Mouse (Mus musculus): ENCODE results near the gene Uqcc2. TPM values are rescaled to one million over a fixed set of nuclear protein-coding genes. Genes with fewer than 3 reads are reported as not detected.

The Uqcc2 gene
- polyA plus RNA-seq, 1 experiment from 2014 or later: 332 TPM

- ATAC-seq (ENCODE audit: low FRiP score): no peak
- Histone ChIP-seq H3K9me3 (ENCODE audit: control insufficient read depth, low read length) (no peaks in the 10 kb centered on the region), H3K4me1 (ENCODE audit: control insufficient read depth, insufficient read depth, low read length) (no peaks in the 10 kb centered on the region), H3K27me3 (ENCODE audit: control insufficient read depth, insufficient read depth, low read length) (no peaks in the 10 kb centered on the region), H3K27ac (ENCODE audit: low read depth, low read length) (no peak overlapping the region), H3K4me3 (ENCODE audit: low read depth, low read length) (no peak overlapping the region), H3K36me3 (ENCODE audit: control insufficient read depth, insufficient read depth, low read length) (no peaks in the 10 kb centered on the region), H3K9ac (ENCODE audit: low read length) (no peak overlapping the region), H3K4me2 (no peak overlapping the region)
- DNase-seq (ENCODE audit: low spot score, missing footprints): no peak
- WGBS: 92% methylated on average over 7 of the region's 7 CpGs
These were observed 23.6 kb downstream of the Uqcc2 start for GRCm38 (mm10) chr17:27110072-27110471.

- no peaks in the 10 kb centered on the region for H3K9me3 ChIP-seq (ENCODE audit: control insufficient read depth, low read length)
- DNase-seq (ENCODE audit: low spot score, missing footprints): no peak
- no peaks in the 10 kb centered on the region for H3K4me1 ChIP-seq (ENCODE audit: control insufficient read depth, insufficient read depth, low read length)
- no peak overlapping the region for H3K4me3 ChIP-seq (ENCODE audit: low read depth, low read length)
- no peak for ATAC-seq (ENCODE audit: low FRiP score)
- no peak overlapping the region for H3K27ac ChIP-seq (ENCODE audit: low read depth, low read length)
- H3K9ac ChIP-seq (ENCODE audit: low read length): no peak overlapping the region
- no peaks in the 10 kb centered on the region for H3K27me3 ChIP-seq (ENCODE audit: control insufficient read depth, insufficient read depth, low read length)
- WGBS: 72% methylated on average over 6 of the region's 6 CpGs
- no peaks in the 10 kb centered on the region for H3K36me3 ChIP-seq (ENCODE audit: control insufficient read depth, insufficient read depth, low read length)
- H3K4me2 ChIP-seq: no peak overlapping the region
These were observed 25.8 kb downstream of the Uqcc2 start for GRCm38 (mm10) chr17:27107936-27108335.

GRCm38 (mm10) chr17:27106745-27107144 lies 27.0 kb downstream of the Uqcc2 start:
- Histone ChIP-seq H3K4me2 (no peak overlapping the region), H3K4me1 (ENCODE audit: control insufficient read depth, insufficient read depth, low read length) (no peaks in the 10 kb centered on the region), H3K36me3 (ENCODE audit: control insufficient read depth, insufficient read depth, low read length) (no peaks in the 10 kb centered on the region), H3K27me3 (ENCODE audit: control insufficient read depth, insufficient read depth, low read length) (no peaks in the 10 kb centered on the region), H3K9ac (ENCODE audit: low read length) (no peak overlapping the region), H3K9me3 (ENCODE audit: control insufficient read depth, low read length) (no peaks in the 10 kb centered on the region), H3K4me3 (ENCODE audit: low read depth, low read length) (no peak overlapping the region), H3K27ac (ENCODE audit: low read depth, low read length) (no peak overlapping the region)
- WGBS: 84% methylated on average over 9 of the region's 9 CpGs
- no peak for ATAC-seq (ENCODE audit: low FRiP score)
- DNase-seq (ENCODE audit: low spot score, missing footprints): no peak

GRCm38 (mm10) chr17:27105698-27106470 lies 27.8 kb downstream of the Uqcc2 start:
- DNase-seq (ENCODE audit: low spot score, missing footprints) (no peak), ATAC-seq (ENCODE audit: low FRiP score) (no peak)
- Histone ChIP-seq H3K4me3 (ENCODE audit: low read depth, low read length) (no peak overlapping the region), H3K4me2 (no peak overlapping the region), H3K36me3 (ENCODE audit: control insufficient read depth, insufficient read depth, low read length) (no peaks in the 10 kb centered on the region), H3K27me3 (ENCODE audit: control insufficient read depth, insufficient read depth, low read length) (no peaks in the 10 kb centered on the region), H3K27ac (ENCODE audit: low read depth, low read length) (no peak overlapping the region), H3K9me3 (ENCODE audit: control insufficient read depth, low read length) (no peaks in the 10 kb centered on the region), H3K9ac (ENCODE audit: low read length) (no peak overlapping the region), H3K4me1 (ENCODE audit: control insufficient read depth, insufficient read depth, low read length) (no peaks in the 10 kb centered on the region)
- 72% methylated on average over 17 of the region's 18 CpGs for WGBS

GRCm38 (mm10) chr17:27101675-27102074 lies 32.0 kb downstream of the Uqcc2 start:
- 80% methylated on average over 5 of the region's 5 CpGs for WGBS
- ATAC-seq (ENCODE audit: low FRiP score): no peak

GRCm38 (mm10) chr17:27095690-27096089 lies 38.0 kb downstream of the Uqcc2 start:
- Histone ChIP-seq H3K4me3 (ENCODE audit: low read depth, low read length) (no peak overlapping the region), H3K36me3 (ENCODE audit: control insufficient read depth, insufficient read depth, low read length) (no peaks in the 10 kb centered on the region), H3K27ac (ENCODE audit: low read depth, low read length) (no peak overlapping the region), H3K4me1 (ENCODE audit: control insufficient read depth, insufficient read depth, low read length) (no peaks in the 10 kb centered on the region; the same call in 1 of the 2 replicates), H3K9me3 (ENCODE audit: control insufficient read depth, low read length) (no peaks in the 10 kb centered on the region), H3K27me3 (ENCODE audit: control insufficient read depth, insufficient read depth, low read length) (no peaks in the 10 kb centered on the region), H3K4me2 (no peak overlapping the region), H3K9ac (ENCODE audit: low read length) (no peak overlapping the region)
- 35% methylated on average over 13 of the region's 13 CpGs for WGBS
- no peak for ATAC-seq (ENCODE audit: low FRiP score)
- no peak for DNase-seq (ENCODE audit: low spot score, missing footprints)

More at GRCm38 (mm10) chr17:27101675-27102074, 32.0 kb downstream of the Uqcc2 start:
- Histone ChIP-seq H3K27me3 (ENCODE audit: control insufficient read depth, insufficient read depth, low read length) (no peaks in the 10 kb centered on the region), H3K4me3 (ENCODE audit: low read depth, low read length) (no peak overlapping the region), H3K4me1 (ENCODE audit: control insufficient read depth, insufficient read depth, low read length) (no peaks in the 10 kb centered on the region; the same call in 1 of the 2 replicates), H3K4me2 (no peak overlapping the region), H3K27ac (ENCODE audit: low read depth, low read length) (no peak overlapping the region), H3K36me3 (ENCODE audit: control insufficient read depth, insufficient read depth, low read length) (no peaks in the 10 kb centered on the region), H3K9ac (ENCODE audit: low read length) (no peak overlapping the region), H3K9me3 (ENCODE audit: control insufficient read depth, low read length) (no peaks in the 10 kb centered on the region)
- DNase-seq (ENCODE audit: low spot score, missing footprints): no peak

- H3K27me3 ChIP-seq (ENCODE audit: control insufficient read depth, insufficient read depth, low read length): no peaks in the 10 kb centered on the region
- no peak overlapping the region for H3K4me3 ChIP-seq (ENCODE audit: low read depth, low read length)
- WGBS: 79% methylated on average over 9 of the region's 9 CpGs
- no peak overlapping the region for H3K27ac ChIP-seq (ENCODE audit: low read depth, low read length)
- no peak for ATAC-seq (ENCODE audit: low FRiP score)
- no peaks in the 10 kb centered on the region for H3K4me1 ChIP-seq (ENCODE audit: control insufficient read depth, insufficient read depth, low read length)
- no peak overlapping the region for H3K4me2 ChIP-seq
- H3K36me3 ChIP-seq (ENCODE audit: control insufficient read depth, insufficient read depth, low read length): no peaks in the 10 kb centered on the region
- H3K9ac ChIP-seq (ENCODE audit: low read length): no peak overlapping the region
- DNase-seq (ENCODE audit: low spot score, missing footprints): no peak
- no peaks in the 10 kb centered on the region for H3K9me3 ChIP-seq (ENCODE audit: control insufficient read depth, low read length)
These were observed 43.6 kb downstream of the Uqcc2 start for GRCm38 (mm10) chr17:27090068-27090467.

GRCm38 (mm10) chr17:27087426-27087825 lies 46.3 kb downstream of the Uqcc2 start:
- H3K9ac ChIP-seq (ENCODE audit: low read length): no peak overlapping the region
- H3K4me3 ChIP-seq (ENCODE audit: low read depth, low read length): no peak overlapping the region
- 33% methylated on average over 12 of the region's 12 CpGs for WGBS
- no peaks in the 10 kb centered on the region for H3K36me3 ChIP-seq (ENCODE audit: control insufficient read depth, insufficient read depth, low read length)
- H3K27ac ChIP-seq (ENCODE audit: low read depth, low read length): no peak overlapping the region
- H3K4me1 ChIP-seq (ENCODE audit: control insufficient read depth, insufficient read depth, low read length): no peaks in the 10 kb centered on the region
- no peaks in the 10 kb centered on the region for H3K9me3 ChIP-seq (ENCODE audit: control insufficient read depth, low read length)
- peak; percentile 91 for DNase-seq (ENCODE audit: low spot score, missing footprints)
- H3K4me2 ChIP-seq: no peak overlapping the region
- H3K27me3 ChIP-seq (ENCODE audit: control insufficient read depth, insufficient read depth, low read length): no peaks in the 10 kb centered on the region
- ATAC-seq (ENCODE audit: low FRiP score): no peak

- Histone ChIP-seq H3K9me3 (ENCODE audit: control insufficient read depth, low read length) (no peaks in the 10 kb centered on the region), H3K27me3 (ENCODE audit: control insufficient read depth, insufficient read depth, low read length) (no peaks in the 10 kb centered on the region), H3K9ac (ENCODE audit: low read length) (no peak overlapping the region), H3K27ac (ENCODE audit: low read depth, low read length) (no peak overlapping the region), H3K4me2 (no peak overlapping the region), H3K4me1 (ENCODE audit: control insufficient read depth, insufficient read depth, low read length) (no peaks in the 10 kb centered on the region), H3K4me3 (ENCODE audit: low read depth, low read length) (no peak overlapping the region), H3K36me3 (ENCODE audit: control insufficient read depth, insufficient read depth, low read length) (no peaks in the 10 kb centered on the region)
- DNase-seq (ENCODE audit: low spot score, missing footprints): peak; percentile 94
- ATAC-seq (ENCODE audit: low FRiP score): no peak
- WGBS: 58% methylated on average over 2 of the region's 2 CpGs
These were observed 48.0 kb downstream of the Uqcc2 start for GRCm38 (mm10) chr17:27085676-27086075.

Data from midbrain, embryonic 11.5 days (tissue).